Mouse (Mus musculus) CH12F3 (cell line): Measurements from ENCODE around the gene Carnmt1.
"Not testable (repeated sequence)": the region's sequence is repeated elsewhere in the genome, so short reads cannot be mapped to it uniquely, and the experiment has no call there.

Experiments used
- in situ Hi-C: fragments of 300-500 bp; cut with MboI; formaldehyde crosslinking; loops from 2 replicates; pipeline ENCODE4 v1.14.3; 2020; ENCODE audit warnings: low sequenced_read_pairs

The Carnmt1 gene

DNA sequence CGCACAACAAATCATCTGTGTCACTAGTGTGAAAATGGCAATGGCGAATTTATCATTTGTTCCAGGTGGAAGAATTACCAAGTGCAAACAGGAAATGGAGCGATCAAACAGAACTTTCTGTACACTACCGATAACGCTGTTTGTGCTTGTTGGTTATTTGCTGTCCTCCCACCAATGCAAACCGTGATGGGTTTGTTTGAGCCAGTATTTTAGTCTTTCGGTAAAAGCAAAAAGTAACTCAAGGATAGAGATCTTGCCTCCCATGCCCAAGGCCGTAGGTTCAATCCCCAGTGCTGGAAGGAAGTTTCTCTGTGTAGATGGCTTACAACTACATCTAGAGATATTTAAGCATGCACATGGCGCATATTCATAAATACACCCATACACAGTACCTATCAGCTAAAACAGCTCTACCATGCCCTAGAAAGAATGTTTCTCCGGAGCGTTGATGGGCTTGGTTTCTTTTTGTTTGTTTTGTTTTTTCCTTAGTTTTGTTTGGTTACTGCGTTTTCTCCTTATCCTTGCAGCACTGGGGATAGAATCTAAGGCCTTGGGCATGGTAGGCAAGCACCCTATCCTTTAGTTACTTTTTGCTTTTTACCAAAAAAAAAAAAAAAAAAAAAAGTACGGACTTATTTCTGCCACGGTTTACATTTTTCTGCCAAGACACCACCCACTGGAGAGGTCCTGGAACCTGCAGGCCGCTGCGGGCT is 41.7 kb downstream of the Carnmt1 start:
- in situ Hi-C loops: no loop called here

DNA sequence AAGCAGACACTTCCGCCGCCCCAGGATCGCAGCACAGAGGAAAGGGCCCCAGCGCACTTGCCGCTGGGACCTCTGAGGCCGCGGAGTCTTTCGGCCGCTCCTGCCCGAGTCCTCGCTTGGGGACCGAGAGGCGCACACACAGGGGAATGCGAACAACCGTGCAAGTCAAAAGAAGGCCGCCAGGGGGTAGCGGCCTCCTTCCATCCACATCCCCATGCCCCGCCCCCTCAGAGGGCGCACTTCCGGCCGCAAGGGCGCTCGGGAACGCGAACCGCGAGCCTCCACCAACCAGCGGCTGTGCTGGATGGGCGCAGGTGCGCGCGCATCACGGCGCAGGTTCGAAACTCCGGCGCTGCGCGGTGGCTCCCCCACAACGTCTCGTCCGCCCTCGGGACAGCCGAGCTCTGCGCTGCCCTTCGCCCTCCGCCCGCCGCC is 42.3 kb downstream of the Carnmt1 start, which contains the start of gene D030056L22Rik:
Gene D030056L22Rik (plus strand): TSS at position 328 of the 435 bp plus-strand sequence.
- in situ Hi-C loops: no loop called here

DNA sequence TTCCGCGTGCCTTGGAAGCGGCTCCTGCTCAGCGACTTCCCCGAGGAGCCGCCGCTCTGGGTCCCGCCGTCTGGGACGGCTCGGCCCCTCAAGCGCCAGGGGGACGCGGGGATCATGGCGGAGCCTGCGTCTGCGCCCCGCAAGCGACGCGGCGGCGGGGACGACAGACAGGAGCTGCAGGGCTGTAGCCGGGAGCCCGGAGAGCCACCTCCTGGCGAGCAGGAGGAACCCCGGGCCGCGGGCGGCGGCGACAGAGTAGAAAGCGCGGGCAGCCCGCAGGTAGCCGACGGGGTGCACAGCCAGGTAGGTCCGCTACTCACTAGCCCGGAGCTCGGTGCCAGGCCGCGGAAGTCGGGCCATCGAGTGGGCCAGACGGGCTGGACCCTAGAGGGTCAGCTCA is 42.8 kb downstream of the Carnmt1 start:
- in situ Hi-C loops: not testable (repeated sequence)

DNA sequence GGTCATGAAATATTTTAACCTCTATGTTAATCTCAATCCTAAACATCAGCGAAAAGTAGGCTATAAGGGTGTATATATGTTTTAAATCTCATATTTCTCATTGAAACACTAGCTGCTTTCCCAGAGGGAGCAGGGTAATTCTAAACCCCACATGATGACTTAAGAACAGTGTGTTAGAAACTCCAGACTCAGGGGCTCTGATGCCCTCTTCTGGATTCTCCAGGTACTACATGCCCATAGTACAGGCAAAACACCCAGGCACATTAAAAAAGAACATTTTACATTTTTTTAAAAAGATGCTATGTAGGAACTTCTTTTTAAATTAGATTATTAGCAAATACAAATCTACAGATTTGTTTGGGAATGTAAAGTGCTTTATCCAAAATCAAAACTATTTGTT is 45.8 kb downstream of the Carnmt1 start:
- in situ Hi-C loops: no loop called here

DNA sequence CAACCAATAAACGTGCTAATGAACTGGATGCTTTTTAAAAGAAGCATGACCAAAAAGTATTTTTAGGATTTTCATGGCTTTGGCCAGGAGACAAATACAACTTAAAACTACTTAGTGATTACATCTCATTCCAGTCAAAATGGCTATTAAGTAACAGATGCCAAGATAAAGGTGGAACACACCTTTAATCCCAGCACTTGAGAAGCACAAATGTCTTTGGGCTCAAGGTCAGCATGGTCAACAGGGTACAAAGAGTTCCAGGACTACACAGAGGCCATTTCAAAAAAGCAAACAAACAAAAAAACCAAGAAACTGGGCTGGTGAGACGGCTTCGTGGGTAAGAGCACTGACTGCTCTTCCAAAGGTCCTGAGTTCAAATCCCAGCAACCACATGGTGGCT is 49.8 kb downstream of the Carnmt1 start:
- in situ Hi-C loops: no loop called here

DNA sequence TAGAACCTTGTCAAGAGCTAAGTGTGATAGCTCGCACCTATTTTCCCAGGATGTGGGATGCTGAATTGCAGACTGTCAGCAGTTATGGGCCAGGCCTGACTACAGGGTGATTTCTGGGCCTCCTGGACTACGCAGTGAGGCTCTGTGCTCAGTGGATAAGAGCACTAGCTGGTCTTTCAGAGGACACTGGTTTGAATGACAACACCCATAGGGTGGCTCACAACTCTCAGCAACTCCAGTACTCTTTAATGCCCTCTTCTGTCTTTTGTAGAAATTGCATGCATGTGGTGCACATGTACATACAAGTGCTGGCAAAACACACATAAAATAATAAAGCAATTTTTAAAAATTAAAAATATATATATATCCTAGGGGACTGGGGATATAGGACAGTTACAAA is 54.6 kb downstream of the Carnmt1 start:
- in situ Hi-C loops: no loop called here

DNA sequence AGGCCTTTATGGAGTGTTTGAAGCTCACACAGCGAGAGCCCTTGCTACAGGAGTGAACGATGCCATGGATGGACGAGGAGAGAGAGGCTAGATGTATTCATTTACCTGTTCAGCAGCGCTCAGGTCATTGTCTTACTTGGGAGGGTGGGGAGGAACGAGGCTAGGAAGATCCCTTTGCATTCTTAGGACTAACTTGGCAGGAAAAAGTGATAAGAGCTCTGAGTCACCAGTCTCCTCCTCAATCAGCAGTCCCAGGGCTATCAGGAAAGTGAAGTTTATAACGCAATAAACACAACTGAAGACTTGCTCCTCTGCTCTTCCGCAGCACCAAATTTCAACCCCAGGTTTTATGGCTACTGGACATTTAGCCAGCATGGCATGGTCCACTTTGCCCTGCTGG is 59.7 kb downstream of the Carnmt1 start:
- in situ Hi-C loops: no loop called here

DNA sequence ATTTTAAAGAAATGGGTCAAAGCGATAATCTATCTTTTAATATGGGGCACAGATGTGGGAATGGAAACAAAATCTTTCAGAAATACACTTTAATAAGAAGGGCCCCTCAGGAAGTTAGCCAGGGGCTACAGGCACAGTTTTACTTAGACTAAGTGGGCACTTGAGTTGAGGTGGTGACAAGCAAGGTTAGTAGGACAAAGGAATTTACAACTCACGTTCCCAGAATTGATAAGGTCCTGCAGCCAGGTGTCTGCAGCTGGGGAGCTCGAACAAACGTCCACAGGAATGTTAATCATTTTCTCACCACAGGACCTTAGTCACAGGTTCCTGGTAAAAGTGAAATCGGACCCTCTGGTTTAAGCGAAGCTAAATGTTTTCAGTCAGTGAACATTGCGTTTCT is 60.5 kb downstream of the Carnmt1 start:
- in situ Hi-C loops: no loop called here

DNA sequence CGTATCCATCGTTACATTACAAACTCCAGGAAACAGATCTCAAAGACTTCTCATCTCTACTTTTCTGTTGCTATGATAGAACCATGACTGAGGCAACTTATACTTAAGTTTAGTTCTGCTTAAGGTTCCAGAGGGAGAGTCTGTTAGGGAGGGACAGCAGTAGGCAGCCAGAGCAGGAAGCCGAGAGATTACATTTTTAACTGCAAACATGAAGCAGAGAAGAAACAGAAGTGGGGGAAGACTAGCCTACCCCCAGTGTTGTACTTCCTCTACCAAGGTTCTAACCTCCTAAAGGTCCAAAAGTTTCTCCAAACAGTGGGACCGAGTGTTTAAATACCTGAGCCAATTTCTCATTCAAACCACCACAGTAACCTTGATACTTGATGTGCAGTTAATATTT is 65.3 kb downstream of the Carnmt1 start:
- in situ Hi-C loops: no loop called here

DNA sequence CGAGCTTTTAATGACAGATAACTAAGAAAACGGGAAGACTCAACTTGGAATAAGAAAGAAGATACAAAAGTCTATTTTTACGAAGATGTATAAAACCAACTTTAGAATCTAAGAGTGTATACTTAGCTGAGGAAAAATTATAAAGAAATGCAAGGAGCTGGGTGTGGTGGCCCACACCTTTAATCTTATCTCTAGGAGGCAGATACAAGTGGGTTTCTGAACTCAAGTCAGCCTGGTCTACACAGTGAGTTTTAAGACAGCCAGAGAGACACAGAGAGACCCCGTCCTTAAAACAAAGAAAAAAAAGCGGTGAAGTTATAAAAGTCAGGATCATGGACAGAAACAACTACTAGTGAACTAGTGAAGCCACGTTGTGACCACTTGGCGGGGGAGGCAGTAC is 68.6 kb downstream of the Carnmt1 start:
- in situ Hi-C loops: no loop called here

DNA sequence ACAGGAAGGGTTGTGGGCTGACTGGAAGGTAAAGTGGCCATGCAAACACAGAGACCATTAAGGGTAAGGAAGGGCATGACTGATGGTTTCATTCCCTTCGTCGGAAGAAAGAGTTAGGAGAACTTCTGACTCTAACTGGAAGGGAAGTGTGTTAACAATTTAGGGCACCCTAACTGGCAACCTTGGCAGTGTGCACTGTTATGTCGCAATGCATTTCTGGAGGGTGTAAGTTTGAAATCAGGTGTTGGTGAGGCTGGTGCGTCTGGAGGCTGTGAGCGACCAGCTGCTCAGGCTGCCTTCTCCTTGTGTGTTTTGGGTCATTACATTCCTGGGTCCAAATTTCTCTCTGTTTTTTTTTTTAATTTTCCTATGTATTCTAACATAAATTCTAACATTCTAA is 73.4 kb downstream of the Carnmt1 start:
- in situ Hi-C loops: no loop called here

DNA sequence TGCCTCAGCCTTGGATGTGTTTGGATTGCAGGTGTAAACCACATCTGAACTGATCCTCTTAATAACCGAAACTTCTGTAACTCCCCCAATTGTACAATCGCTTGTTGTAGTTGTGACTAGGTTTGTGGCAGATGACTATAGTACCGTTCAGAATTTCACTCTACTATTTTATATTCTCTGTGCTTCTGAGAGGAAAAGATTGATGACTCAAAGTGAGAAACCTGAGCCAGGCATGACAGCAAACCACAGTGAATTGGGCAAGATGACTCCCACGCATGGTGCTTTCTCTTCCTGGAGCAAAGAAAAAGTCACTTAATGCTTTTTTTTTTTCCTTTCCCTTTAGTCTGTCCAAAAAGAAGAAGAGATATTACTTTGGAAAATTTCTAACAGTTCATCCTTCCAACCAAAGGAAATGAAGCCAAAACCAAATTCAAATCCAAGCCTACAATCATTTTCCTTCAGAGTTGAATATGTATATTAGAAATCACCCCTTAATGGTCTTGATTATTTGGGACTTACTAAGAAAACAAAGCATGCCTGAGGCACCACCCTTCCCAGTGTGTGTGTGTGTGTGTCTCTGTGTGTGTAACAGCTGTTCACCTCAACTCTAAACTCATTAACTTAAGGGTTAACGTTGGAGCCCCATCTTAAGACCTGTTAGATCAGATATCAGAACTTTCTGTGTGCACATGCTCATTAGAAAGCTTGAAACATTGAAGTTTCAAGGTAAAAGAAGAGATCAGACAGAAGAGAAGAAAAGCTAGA is 76.2 kb downstream of the Carnmt1 start:
- in situ Hi-C loops: no loop called here

DNA sequence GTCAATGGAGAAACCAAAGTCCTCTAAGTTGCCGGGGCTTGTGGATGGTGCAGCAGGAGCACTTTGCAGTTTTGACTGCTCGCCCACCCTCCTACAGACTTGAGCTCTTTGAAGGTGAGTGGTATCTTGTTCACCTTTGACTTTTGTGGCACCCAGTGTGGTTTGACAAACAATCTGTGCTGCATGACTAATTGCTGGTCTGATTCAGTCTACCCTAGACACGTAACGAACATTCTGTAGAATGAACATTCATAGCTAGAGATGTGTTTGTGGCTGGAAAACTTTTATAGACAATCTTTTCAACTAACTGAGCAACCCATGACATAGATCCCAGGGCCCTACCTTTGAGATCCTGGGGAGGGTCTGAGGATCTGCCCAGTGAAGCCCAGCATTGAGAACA is 76.8 kb downstream of the Carnmt1 start:
- in situ Hi-C loops: no loop called here

DNA sequence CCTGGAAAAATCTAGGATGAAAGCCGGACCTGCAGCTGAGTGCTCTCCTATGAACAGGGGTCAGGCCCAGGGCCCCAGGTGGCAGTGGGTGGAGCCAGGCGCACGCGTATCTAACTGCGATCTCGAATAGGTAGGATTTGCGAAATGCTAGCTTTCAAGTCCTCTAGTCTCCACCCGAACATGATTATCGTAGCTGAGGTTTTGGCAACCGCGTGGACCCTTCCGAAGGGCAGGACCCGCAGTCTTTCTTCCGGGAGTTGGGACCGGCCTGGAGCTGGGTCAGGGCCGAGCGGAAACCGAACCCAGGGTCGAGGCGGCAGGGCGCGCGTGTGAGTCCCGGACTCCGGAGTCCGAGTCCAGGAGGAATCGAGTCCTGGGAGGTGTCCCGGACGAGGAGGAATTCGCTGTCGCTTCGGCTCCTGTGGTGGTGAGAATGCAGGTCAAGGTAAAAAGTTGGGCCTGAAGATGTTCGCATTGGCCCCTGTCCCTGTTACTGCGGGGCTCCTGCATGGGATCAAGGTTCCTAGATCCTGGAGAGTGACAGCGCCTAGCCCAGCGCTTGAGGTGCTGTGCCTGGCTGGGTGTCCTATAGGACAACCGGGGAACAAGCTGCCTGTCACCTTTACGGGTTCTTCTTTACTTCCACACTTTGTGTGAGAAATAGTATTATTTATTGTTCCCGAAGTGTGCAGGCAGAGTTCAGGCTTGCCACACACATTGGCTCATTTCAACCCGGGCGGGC is 79.2 kb downstream of the Carnmt1 start, which contains the start of gene Trpm6:
Gene Trpm6 (plus strand): TSS at position 386 of the 742 bp plus-strand sequence.
- in situ Hi-C loops: no loop called here
